Mouse (Mus musculus) lung, adult 2 months (tissue): ENCODE results near the gene Vdac2.

ENCODE experiments used
- CTCF ChIP-seq: fragments of 200-500 bp; IDR thresholded peaks from 2 replicates; pipeline ENCODE4 v1.5.1; 2011; ENCODE audit warnings: mild to moderate bottlenecking, low read length, control low read depth; ENCODE audit not compliant: insufficient read depth
- POLR2A ChIP-seq: fragments of 200-500 bp; IDR thresholded peaks from 2 replicates; pipeline ENCODE4 v1.6.1; 2011; ENCODE audit warnings: low read depth, mild to moderate bottlenecking, control low read depth, low read length, borderline replicate concordance; ENCODE audit errors: extremely low read depth

DNA sequence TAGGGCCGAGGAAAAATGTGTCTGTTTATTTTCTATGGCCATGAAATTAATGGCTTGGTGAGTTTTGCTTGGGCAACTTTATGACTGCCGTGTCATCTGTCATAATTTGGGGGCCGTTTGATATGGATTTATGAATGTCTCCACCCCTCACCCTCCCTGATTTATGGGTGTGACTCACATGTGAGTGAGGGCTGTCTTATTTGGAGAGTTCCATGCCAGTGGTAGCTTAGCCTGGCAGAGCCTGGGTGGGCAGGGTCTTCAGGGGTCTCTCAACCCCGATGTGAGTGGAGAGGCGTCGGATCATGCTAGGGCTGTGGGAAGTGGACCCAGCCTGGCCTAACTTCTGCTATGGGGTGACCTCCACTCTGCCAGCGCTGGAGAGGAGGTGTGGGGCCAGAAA lies 41.8 kb downstream of the Vdac2 start:
- TF ChIP-seq POLR2A = no peak
- TF ChIP-seq CTCF = no peak
